Mouse (Mus musculus): Measurements from ENCODE around the gene Bbox1. TPM values are rescaled to one million over a fixed set of nuclear protein-coding genes. Genes with fewer than 3 reads are reported as not detected.

The Bbox1 gene
- polyA plus RNA-seq, 1 experiment from 2014 or later = not detected

- Histone ChIP-seq H3K9me3 (ENCODE audit: control insufficient read depth, low read length) (no peaks in the 10 kb centered on the region), H3K27ac (ENCODE audit: low read depth, low read length) (no peak overlapping the region), H3K4me1 (replicated peaks; ENCODE audit: control insufficient read depth, insufficient read depth, low read length) (no peaks in the 10 kb centered on the region), H3K4me2 (replicated peaks; ENCODE audit: low read depth, low read length) (no peak overlapping the region), H3K27me3 (ENCODE audit: control insufficient read depth, insufficient read depth, low read length) (no peaks in the 10 kb centered on the region), H3K9ac (ENCODE audit: low read depth, low read length) (no peak overlapping the region), H3K4me3 (ENCODE audit: low read depth, low read length) (no peak overlapping the region), H3K36me3 (ENCODE audit: control insufficient read depth, insufficient read depth, low read length) (no peaks in the 10 kb centered on the region)
- DNase-seq (ENCODE audit: low spot score) = no peak
- no peak for ATAC-seq (ENCODE audit: low FRiP score)
- 87% methylated on average over 3 of the region's 3 CpGs for WGBS
Measured at GRCm38 (mm10) chr2:110294927-110295326, 19.4 kb downstream of the Bbox1 start.

- 91% methylated on average over 1 of the region's 1 CpGs for WGBS
- ATAC-seq (ENCODE audit: low FRiP score) (no peak), DNase-seq (ENCODE audit: low spot score) (no peak)
- Histone ChIP-seq H3K9me3 (ENCODE audit: control insufficient read depth, low read length) (no peaks in the 10 kb centered on the region), H3K4me2 (replicated peaks; ENCODE audit: low read depth, low read length) (no peak overlapping the region), H3K27me3 (ENCODE audit: control insufficient read depth, insufficient read depth, low read length) (no peaks in the 10 kb centered on the region), H3K4me1 (replicated peaks; ENCODE audit: control insufficient read depth, insufficient read depth, low read length) (no peaks in the 10 kb centered on the region), H3K4me3 (ENCODE audit: low read depth, low read length) (no peak overlapping the region), H3K9ac (ENCODE audit: low read depth, low read length) (no peak overlapping the region), H3K27ac (ENCODE audit: low read depth, low read length) (no peak overlapping the region), H3K36me3 (ENCODE audit: control insufficient read depth, insufficient read depth, low read length) (no peaks in the 10 kb centered on the region)
Measured at GRCm38 (mm10) chr2:110287959-110288358, 26.4 kb downstream of the Bbox1 start.

GRCm38 (mm10) chr2:110285829-110286504 lies 28.4 kb downstream of the Bbox1 start:
- H3K9ac ChIP-seq (ENCODE audit: low read depth, low read length) = no peak overlapping the region
- no peaks in the 10 kb centered on the region for H3K4me1 ChIP-seq (replicated peaks; ENCODE audit: control insufficient read depth, insufficient read depth, low read length)
- H3K9me3 ChIP-seq (ENCODE audit: control insufficient read depth, low read length) = no peaks in the 10 kb centered on the region
- DNase-seq (ENCODE audit: low spot score) = no peak
- no peak for ATAC-seq (ENCODE audit: low FRiP score)
- no peak overlapping the region for H3K4me3 ChIP-seq (ENCODE audit: low read depth, low read length)
- 87% methylated on average over 3 of the region's 3 CpGs for WGBS
- H3K27ac ChIP-seq (ENCODE audit: low read depth, low read length) = no peak overlapping the region
- H3K36me3 ChIP-seq (ENCODE audit: control insufficient read depth, insufficient read depth, low read length) = no peaks in the 10 kb centered on the region
- no peaks in the 10 kb centered on the region for H3K27me3 ChIP-seq (ENCODE audit: control insufficient read depth, insufficient read depth, low read length)
- no peak overlapping the region for H3K4me2 ChIP-seq (replicated peaks; ENCODE audit: low read depth, low read length)

- no peak overlapping the region for H3K9ac ChIP-seq (ENCODE audit: low read depth, low read length)
- no peak overlapping the region for H3K4me3 ChIP-seq (ENCODE audit: low read depth, low read length)
- DNase-seq (ENCODE audit: low spot score) (no peak), ATAC-seq (ENCODE audit: low FRiP score) (no peak)
- H3K36me3 ChIP-seq (ENCODE audit: control insufficient read depth, insufficient read depth, low read length) = no peaks in the 10 kb centered on the region
- H3K27me3 ChIP-seq (ENCODE audit: control insufficient read depth, insufficient read depth, low read length) = no peaks in the 10 kb centered on the region
- no peaks in the 10 kb centered on the region for H3K4me1 ChIP-seq (replicated peaks; ENCODE audit: control insufficient read depth, insufficient read depth, low read length)
- H3K9me3 ChIP-seq (ENCODE audit: control insufficient read depth, low read length) = no peaks in the 10 kb centered on the region
- no peak overlapping the region for H3K27ac ChIP-seq (ENCODE audit: low read depth, low read length)
- H3K4me2 ChIP-seq (replicated peaks; ENCODE audit: low read depth, low read length) = no peak overlapping the region
- WGBS = 83% methylated on average over 2 of the region's 2 CpGs
Measured at GRCm38 (mm10) chr2:110275424-110275823, 38.9 kb downstream of the Bbox1 start.

- WGBS = 90% methylated on average over 2 of the region's 2 CpGs
- no peaks in the 10 kb centered on the region for H3K36me3 ChIP-seq (ENCODE audit: control insufficient read depth, insufficient read depth, low read length)
- no peaks in the 10 kb centered on the region for H3K27me3 ChIP-seq (ENCODE audit: control insufficient read depth, insufficient read depth, low read length)
- no peak for DNase-seq (ENCODE audit: low spot score)
- no peak overlapping the region for H3K9ac ChIP-seq (ENCODE audit: low read depth, low read length)
- H3K4me3 ChIP-seq (ENCODE audit: low read depth, low read length) = no peak overlapping the region
- no peak overlapping the region for H3K27ac ChIP-seq (ENCODE audit: low read depth, low read length)
- ATAC-seq (ENCODE audit: low FRiP score) = no peak
- H3K4me2 ChIP-seq (replicated peaks; ENCODE audit: low read depth, low read length) = no peak overlapping the region
- H3K9me3 ChIP-seq (ENCODE audit: control insufficient read depth, low read length) = no peaks in the 10 kb centered on the region
- no peaks in the 10 kb centered on the region for H3K4me1 ChIP-seq (replicated peaks; ENCODE audit: control insufficient read depth, insufficient read depth, low read length)
Measured at GRCm38 (mm10) chr2:110274160-110274559, 40.2 kb downstream of the Bbox1 start.

GRCm38 (mm10) chr2:110269281-110269680 lies 45.1 kb downstream of the Bbox1 start:
- ATAC-seq (ENCODE audit: low FRiP score) (no peak), DNase-seq (ENCODE audit: low spot score) (no peak)
- H3K36me3 ChIP-seq (ENCODE audit: control insufficient read depth, insufficient read depth, low read length) = no peaks in the 10 kb centered on the region
- no peaks in the 10 kb centered on the region for H3K9me3 ChIP-seq (ENCODE audit: control insufficient read depth, low read length)
- H3K9ac ChIP-seq (ENCODE audit: low read depth, low read length) = no peak overlapping the region
- H3K4me3 ChIP-seq (ENCODE audit: low read depth, low read length) = no peak overlapping the region
- no peaks in the 10 kb centered on the region for H3K4me1 ChIP-seq (replicated peaks; ENCODE audit: control insufficient read depth, insufficient read depth, low read length)
- no peak overlapping the region for H3K27ac ChIP-seq (ENCODE audit: low read depth, low read length)
- no peaks in the 10 kb centered on the region for H3K27me3 ChIP-seq (ENCODE audit: control insufficient read depth, insufficient read depth, low read length)
- 88% methylated on average over 3 of the region's 3 CpGs for whole genome bisulfite sequencing
- no peak overlapping the region for H3K4me2 ChIP-seq (replicated peaks; ENCODE audit: low read depth, low read length)

GRCm38 (mm10) chr2:110232252-110232651 lies 82.1 kb downstream of the Bbox1 start:
- Histone ChIP-seq H3K9me3 (ENCODE audit: control insufficient read depth, low read length) (no peaks in the 10 kb centered on the region), H3K4me3 (ENCODE audit: low read depth, low read length) (no peak overlapping the region), H3K9ac (ENCODE audit: low read depth, low read length) (no peak overlapping the region), H3K27me3 (ENCODE audit: control insufficient read depth, insufficient read depth, low read length) (no peaks in the 10 kb centered on the region), H3K4me2 (replicated peaks; ENCODE audit: low read depth, low read length) (no peak overlapping the region), H3K4me1 (replicated peaks; ENCODE audit: control insufficient read depth, insufficient read depth, low read length) (no peaks in the 10 kb centered on the region), H3K36me3 (ENCODE audit: control insufficient read depth, insufficient read depth, low read length) (no peaks in the 10 kb centered on the region), H3K27ac (ENCODE audit: low read depth, low read length) (no peak overlapping the region)
- WGBS = 75% methylated on average over 9 of the region's 9 CpGs
- ATAC-seq (ENCODE audit: low FRiP score) = no peak
- no peak for DNase-seq (ENCODE audit: low spot score)

- Histone ChIP-seq H3K4me3 (ENCODE audit: low read depth, low read length) (no peak overlapping the region), H3K9me3 (ENCODE audit: control insufficient read depth, low read length) (no peaks in the 10 kb centered on the region), H3K4me1 (replicated peaks; ENCODE audit: control insufficient read depth, insufficient read depth, low read length) (no peaks in the 10 kb centered on the region), H3K9ac (ENCODE audit: low read depth, low read length) (no peak overlapping the region), H3K36me3 (ENCODE audit: control insufficient read depth, insufficient read depth, low read length) (no peaks in the 10 kb centered on the region), H3K4me2 (replicated peaks; ENCODE audit: low read depth, low read length) (no peak overlapping the region), H3K27ac (ENCODE audit: low read depth, low read length) (no peak overlapping the region), H3K27me3 (ENCODE audit: control insufficient read depth, insufficient read depth, low read length) (no peaks in the 10 kb centered on the region)
- 78% methylated on average over 4 of the region's 4 CpGs for WGBS
- ATAC-seq (ENCODE audit: low FRiP score) (no peak), DNase-seq (ENCODE audit: low spot score) (no peak)
Measured at GRCm38 (mm10) chr2:110230753-110231152, 83.6 kb downstream of the Bbox1 start.
